Mouse (Mus musculus): ENCODE measurements around the gene Col9a3. TPM values are rescaled to one million over a fixed set of nuclear protein-coding genes. Genes with fewer than 3 reads are reported as not detected.
A peak's percentile ranks its signal among the peaks of the same experiment; 100 is the strongest.

The Col9a3 gene
- total RNA-seq (2014; rRNA removed) = 0.27 TPM in 1 of 2 replicates, not detected in the other
- polyA plus RNA-seq (2012; rRNA removed) = 0.12 and 0.14 TPM in 2 replicates

DNA sequence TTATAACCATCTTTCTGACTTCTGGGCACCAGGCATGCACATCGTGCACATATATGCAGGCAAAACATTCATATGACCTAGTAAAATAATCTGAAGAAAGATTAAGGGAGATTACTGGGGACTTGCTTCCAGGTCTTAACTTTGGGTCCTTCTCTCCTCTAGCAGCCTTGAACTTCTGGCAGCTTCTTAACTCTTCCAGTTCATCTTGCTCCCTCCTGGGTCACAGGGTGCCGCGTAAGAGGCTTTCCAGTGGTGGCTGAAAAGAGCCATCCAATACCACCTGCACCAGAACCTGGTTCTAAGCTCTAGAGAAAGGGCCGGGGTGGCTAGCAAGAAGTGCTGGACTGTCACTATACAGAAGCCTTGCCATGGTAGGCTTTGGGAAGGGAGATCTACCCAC is at the start of gene Col9a3:
TSS of gene Col9a3 (plus strand) at position 301 of the 400 bp plus-strand sequence.
- WGBS = 62% methylated on average over 4 of the region's 4 CpGs
- no peak for DNase-seq (ENCODE audit: extremely low read depth, low read depth, low spot score)

DNA sequence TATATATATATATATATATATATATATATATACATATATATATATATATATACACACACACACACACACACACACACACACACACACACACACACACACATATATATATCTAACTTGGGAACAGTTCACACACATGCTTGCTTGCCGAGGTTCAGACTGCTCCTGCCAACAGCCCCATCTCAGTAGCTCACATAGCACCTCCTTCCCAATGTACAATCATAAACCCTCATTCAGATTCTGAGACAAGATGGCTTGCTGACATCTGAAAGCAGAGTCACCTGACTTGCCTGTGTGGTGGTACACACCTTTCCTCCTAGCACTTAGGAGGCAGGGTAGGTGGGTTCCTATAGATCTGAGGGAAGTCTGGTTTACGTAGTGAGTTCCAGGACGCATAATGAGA is 45.2 kb upstream of the Col9a3 start:
- Histone ChIP-seq H3K4me1 (ENCODE audit: control insufficient read depth, insufficient read depth, low read length) (no peaks in the 10 kb centered on the region), H3K4me3 (ENCODE audit: insufficient read depth, low read depth, low read length) (no peak overlapping the region), H3K9ac (ENCODE audit: low read depth, low read length) (no peak overlapping the region), H3K27me3 (ENCODE audit: control insufficient read depth, insufficient read depth, low read length) (no peaks in the 10 kb centered on the region), H3K79me2 (ENCODE audit: control insufficient read depth, insufficient read depth, low read length) (no peaks in the 10 kb centered on the region), H3K27ac (replicated peaks; ENCODE audit: insufficient read depth, low read depth, low read length) (no peak overlapping the region), H3K36me3 (ENCODE audit: control insufficient read depth, insufficient read depth, low read length) (no peaks in the 10 kb centered on the region)
- no peak for TF ChIP-seq POLR2A (IDR thresholded peaks at IDR 0.05; ENCODE audit: extremely low read depth, insufficient read depth, low read length)
- no peak for TF ChIP-seq CTCF (IDR thresholded peaks at IDR 0.05; ENCODE audit: low read depth, low read length)
- 82% methylated on average over 3 of the region's 3 CpGs for WGBS
- no peak for DNase-seq (ENCODE audit: extremely low read depth, low read depth, low spot score)

More for the DNA sequence above, at the start of gene Col9a3:
- Histone ChIP-seq H3K9ac (ENCODE audit: low read depth, low read length) (no peak within 1 kb of the TSS), H3K4me1 (ENCODE audit: control insufficient read depth, insufficient read depth, low read length) (no peaks in the 10 kb centered on the region), H3K27me3 (ENCODE audit: control insufficient read depth, insufficient read depth, low read length) (no peaks in the 10 kb centered on the region), H3K4me3 (ENCODE audit: insufficient read depth, low read depth, low read length) (no peak within 1 kb of the TSS), H3K27ac (replicated peaks; ENCODE audit: insufficient read depth, low read depth, low read length) (no peak within 1 kb of the TSS), H3K36me3 (ENCODE audit: control insufficient read depth, insufficient read depth, low read length) (peaks cover 7% of the 10 kb centered on the region; the same call in 1 of the 2 replicates), H3K79me2 (ENCODE audit: control insufficient read depth, insufficient read depth, low read length) (no peaks in the 10 kb centered on the region)
- TF ChIP-seq CTCF (IDR thresholded peaks at IDR 0.05; ENCODE audit: low read depth, low read length) = no peak
- no peak for TF ChIP-seq POLR2A (IDR thresholded peaks at IDR 0.05; ENCODE audit: extremely low read depth, insufficient read depth, low read length)

DNA sequence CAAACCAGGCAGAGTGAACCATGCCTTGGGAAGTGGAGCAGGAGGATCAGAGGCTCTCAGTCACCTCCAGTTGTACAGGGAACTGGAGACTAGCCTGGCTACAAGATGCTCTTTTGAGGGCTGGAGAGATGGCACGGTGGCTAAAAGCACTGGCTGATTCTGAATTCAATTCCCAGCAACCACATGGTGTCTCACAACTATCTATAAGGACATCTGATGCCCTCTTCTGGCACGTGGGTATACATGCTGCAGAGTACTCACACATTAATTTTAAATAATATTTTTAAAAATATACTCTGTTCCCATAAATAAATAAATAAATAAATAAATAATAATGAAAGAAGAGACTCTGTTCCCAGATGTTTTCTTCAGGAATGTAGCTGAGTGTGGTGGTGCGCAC is 42.4 kb upstream of the Col9a3 start:
- no peak for DNase-seq (ENCODE audit: extremely low read depth, low read depth, low spot score)
- 54% methylated on average over 3 of the region's 3 CpGs for WGBS

DNA sequence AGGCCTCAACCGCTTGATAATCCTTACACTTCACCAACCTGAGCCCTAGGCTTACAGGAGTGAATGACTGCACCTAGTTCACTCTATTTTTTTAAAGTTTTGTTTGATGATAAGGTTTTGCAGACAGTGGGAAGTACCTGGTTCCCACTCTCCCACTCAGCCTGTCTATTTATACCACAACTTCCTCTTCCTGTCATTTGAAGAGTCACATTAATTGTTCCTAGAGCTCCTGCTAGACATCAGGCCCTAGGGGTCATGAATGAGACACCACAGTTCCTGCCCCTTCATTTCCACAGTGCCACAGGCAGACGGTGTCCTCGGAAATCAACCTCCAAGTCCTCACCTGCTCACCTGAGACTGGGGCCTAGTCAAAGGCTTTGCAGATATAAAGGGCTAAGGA is 41.1 kb upstream of the Col9a3 start:
- no peaks in the 10 kb centered on the region for H3K4me1 ChIP-seq (ENCODE audit: control insufficient read depth, insufficient read depth, low read length)
- H3K9ac ChIP-seq (ENCODE audit: low read depth, low read length) = no peak overlapping the region
- TF ChIP-seq CTCF (IDR thresholded peaks at IDR 0.05; ENCODE audit: low read depth, low read length) = no peak
- no peak for TF ChIP-seq POLR2A (IDR thresholded peaks at IDR 0.05; ENCODE audit: extremely low read depth, insufficient read depth, low read length)
- no peaks in the 10 kb centered on the region for H3K27me3 ChIP-seq (ENCODE audit: control insufficient read depth, insufficient read depth, low read length)
- H3K4me3 ChIP-seq (ENCODE audit: insufficient read depth, low read depth, low read length) = no peak overlapping the region
- DNase-seq (ENCODE audit: extremely low read depth, low read depth, low spot score) = no peak
- no peaks in the 10 kb centered on the region for H3K36me3 ChIP-seq (ENCODE audit: control insufficient read depth, insufficient read depth, low read length)
- H3K27ac ChIP-seq (replicated peaks; ENCODE audit: insufficient read depth, low read depth, low read length) = no peak overlapping the region
- WGBS = 76% methylated on average over 3 of the region's 3 CpGs
- no peaks in the 10 kb centered on the region for H3K79me2 ChIP-seq (ENCODE audit: control insufficient read depth, insufficient read depth, low read length)

More for the DNA sequence above, 42.4 kb upstream of the Col9a3 start:
- H3K4me1 ChIP-seq (ENCODE audit: control insufficient read depth, insufficient read depth, low read length) = no peaks in the 10 kb centered on the region
- TF ChIP-seq POLR2A (IDR thresholded peaks at IDR 0.05; ENCODE audit: extremely low read depth, insufficient read depth, low read length) = no peak
- no peak for TF ChIP-seq CTCF (IDR thresholded peaks at IDR 0.05; ENCODE audit: low read depth, low read length)
- H3K4me3 ChIP-seq (ENCODE audit: insufficient read depth, low read depth, low read length) = no peak overlapping the region
- H3K27ac ChIP-seq (replicated peaks; ENCODE audit: insufficient read depth, low read depth, low read length) = no peak overlapping the region
- H3K36me3 ChIP-seq (ENCODE audit: control insufficient read depth, insufficient read depth, low read length) = no peaks in the 10 kb centered on the region
- no peaks in the 10 kb centered on the region for H3K27me3 ChIP-seq (ENCODE audit: control insufficient read depth, insufficient read depth, low read length)
- no peak overlapping the region for H3K9ac ChIP-seq (ENCODE audit: low read depth, low read length)
- H3K79me2 ChIP-seq (ENCODE audit: control insufficient read depth, insufficient read depth, low read length) = no peaks in the 10 kb centered on the region

DNA sequence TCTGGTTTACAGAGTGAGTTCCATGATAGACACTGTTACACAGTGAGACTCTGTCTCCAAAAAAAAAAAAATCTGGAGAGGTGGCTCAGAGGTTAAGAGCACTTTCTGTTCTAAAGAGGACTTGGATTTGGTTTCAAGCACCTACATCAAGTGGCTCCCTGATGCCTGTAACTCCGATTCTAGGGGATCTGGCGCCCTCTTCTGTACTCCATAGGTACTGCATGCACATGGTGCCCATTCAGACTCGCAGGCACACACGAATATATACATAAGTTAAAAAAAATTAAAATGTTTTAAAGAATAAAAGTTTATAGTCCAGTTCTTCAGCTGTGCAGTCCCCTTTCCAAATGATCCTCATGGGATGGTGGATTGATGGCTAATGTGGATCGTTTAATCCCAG is 37.3 kb upstream of the Col9a3 start:
- Histone ChIP-seq H3K36me3 (ENCODE audit: control insufficient read depth, insufficient read depth, low read length) (no peaks in the 10 kb centered on the region), H3K27ac (replicated peaks; ENCODE audit: insufficient read depth, low read depth, low read length) (no peak overlapping the region), H3K4me3 (ENCODE audit: insufficient read depth, low read depth, low read length) (no peak overlapping the region), H3K4me1 (ENCODE audit: control insufficient read depth, insufficient read depth, low read length) (no peaks in the 10 kb centered on the region), H3K27me3 (ENCODE audit: control insufficient read depth, insufficient read depth, low read length) (no peaks in the 10 kb centered on the region), H3K79me2 (ENCODE audit: control insufficient read depth, insufficient read depth, low read length) (no peaks in the 10 kb centered on the region), H3K9ac (ENCODE audit: low read depth, low read length) (no peak overlapping the region)
- TF ChIP-seq POLR2A (IDR thresholded peaks at IDR 0.05; ENCODE audit: extremely low read depth, insufficient read depth, low read length) (no peak), CTCF (IDR thresholded peaks at IDR 0.05; ENCODE audit: low read depth, low read length) (peak; percentile 56)
- DNase-seq (ENCODE audit: extremely low read depth, low read depth, low spot score) = no peak
- 51% methylated on average over 5 of the region's 5 CpGs for WGBS

DNA sequence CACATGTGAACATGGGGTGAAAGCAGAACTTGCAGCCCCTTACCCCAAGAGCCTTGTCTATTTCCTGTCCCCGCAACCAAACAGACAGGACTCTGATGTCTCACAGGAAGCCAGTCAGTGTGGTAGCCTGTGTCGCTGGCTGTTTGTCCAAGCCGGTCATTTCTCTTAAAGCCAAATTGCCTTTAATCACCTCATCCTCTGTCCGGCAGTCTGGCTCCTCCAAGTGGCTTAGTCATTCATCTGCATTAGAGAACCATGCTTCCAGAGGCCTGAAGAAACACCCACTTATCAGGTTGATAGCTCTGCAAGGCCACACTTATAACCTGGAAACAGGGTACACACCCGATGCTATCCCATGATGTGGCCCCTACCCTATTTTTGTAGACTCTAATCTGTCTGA is 35.4 kb upstream of the Col9a3 start:
- no peaks in the 10 kb centered on the region for H3K36me3 ChIP-seq (ENCODE audit: control insufficient read depth, insufficient read depth, low read length)
- TF ChIP-seq POLR2A (IDR thresholded peaks at IDR 0.05; ENCODE audit: extremely low read depth, insufficient read depth, low read length) (no peak), CTCF (IDR thresholded peaks at IDR 0.05; ENCODE audit: low read depth, low read length) (no peak)
- no peak for DNase-seq (ENCODE audit: extremely low read depth, low read depth, low spot score)
- no peak overlapping the region for H3K27ac ChIP-seq (replicated peaks; ENCODE audit: insufficient read depth, low read depth, low read length)
- H3K27me3 ChIP-seq (ENCODE audit: control insufficient read depth, insufficient read depth, low read length) = no peaks in the 10 kb centered on the region
- H3K79me2 ChIP-seq (ENCODE audit: control insufficient read depth, insufficient read depth, low read length) = no peaks in the 10 kb centered on the region
- H3K4me1 ChIP-seq (ENCODE audit: control insufficient read depth, insufficient read depth, low read length) = no peaks in the 10 kb centered on the region
- H3K9ac ChIP-seq (ENCODE audit: low read depth, low read length) = no peak overlapping the region
- 57% methylated on average over 5 of the region's 5 CpGs for WGBS
- no peak overlapping the region for H3K4me3 ChIP-seq (ENCODE audit: insufficient read depth, low read depth, low read length)

Data from liver, adult 2 months (tissue).